Mouse (Mus musculus) lung, postnatal 25 days (tissue): ENCODE measurements at regions not wholly inside any gene's neighbourhood (a gene's known extent, or its start where the extent isn't known, plus 50 kb on each side); places are given as distances from the start of the nearest gene placed in this dataset.
A peak's percentile ranks its signal among the peaks of the same experiment; 100 is the strongest.

Experiments
- DNase-seq: peaks from one replicate; pipeline ENCODE4 v3.0.0; 2022; ENCODE audit warnings: low spot score

DNA sequence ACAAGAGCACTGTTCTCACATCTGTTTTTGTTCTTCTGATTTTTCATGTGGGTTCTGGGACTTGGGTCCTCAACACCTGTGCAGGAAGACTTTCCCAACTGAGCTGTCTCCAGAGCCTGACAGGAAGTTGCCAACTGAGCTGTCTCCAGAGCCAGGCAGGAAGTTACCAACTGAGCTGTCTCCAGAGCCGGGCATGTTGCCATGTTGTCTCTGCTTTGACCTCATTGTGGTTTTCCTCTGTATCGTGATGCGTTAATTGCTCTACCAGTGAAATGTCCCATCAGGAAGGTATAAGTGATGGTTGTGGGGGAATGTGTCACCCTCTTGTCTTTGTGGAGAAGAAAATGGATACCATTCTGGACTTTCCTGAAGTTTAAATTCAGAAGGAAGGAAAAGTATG, 54.4 kb upstream of the Olfm4 start:
- no peak for DNase-seq

DNA sequence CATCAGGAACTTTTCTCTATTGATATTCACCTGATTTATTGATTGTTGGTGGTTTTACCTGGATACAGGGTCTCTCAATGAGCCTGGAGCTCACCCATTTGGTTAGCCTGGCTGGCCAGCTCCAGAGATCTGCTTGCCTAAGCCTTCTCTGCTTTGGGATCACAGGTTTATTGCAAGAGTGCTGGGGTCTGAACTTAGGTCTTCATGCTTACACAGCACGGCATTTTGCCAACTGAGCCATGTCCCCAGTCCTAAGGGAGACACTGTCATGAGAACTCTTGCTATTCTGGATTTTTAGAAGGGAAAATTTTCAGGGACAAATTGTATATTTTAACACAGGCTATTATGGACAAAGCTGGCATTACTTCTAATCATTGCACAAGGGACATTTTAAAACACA, 56.7 kb upstream of the Olfm4 start:
- no peak for DNase-seq

DNA sequence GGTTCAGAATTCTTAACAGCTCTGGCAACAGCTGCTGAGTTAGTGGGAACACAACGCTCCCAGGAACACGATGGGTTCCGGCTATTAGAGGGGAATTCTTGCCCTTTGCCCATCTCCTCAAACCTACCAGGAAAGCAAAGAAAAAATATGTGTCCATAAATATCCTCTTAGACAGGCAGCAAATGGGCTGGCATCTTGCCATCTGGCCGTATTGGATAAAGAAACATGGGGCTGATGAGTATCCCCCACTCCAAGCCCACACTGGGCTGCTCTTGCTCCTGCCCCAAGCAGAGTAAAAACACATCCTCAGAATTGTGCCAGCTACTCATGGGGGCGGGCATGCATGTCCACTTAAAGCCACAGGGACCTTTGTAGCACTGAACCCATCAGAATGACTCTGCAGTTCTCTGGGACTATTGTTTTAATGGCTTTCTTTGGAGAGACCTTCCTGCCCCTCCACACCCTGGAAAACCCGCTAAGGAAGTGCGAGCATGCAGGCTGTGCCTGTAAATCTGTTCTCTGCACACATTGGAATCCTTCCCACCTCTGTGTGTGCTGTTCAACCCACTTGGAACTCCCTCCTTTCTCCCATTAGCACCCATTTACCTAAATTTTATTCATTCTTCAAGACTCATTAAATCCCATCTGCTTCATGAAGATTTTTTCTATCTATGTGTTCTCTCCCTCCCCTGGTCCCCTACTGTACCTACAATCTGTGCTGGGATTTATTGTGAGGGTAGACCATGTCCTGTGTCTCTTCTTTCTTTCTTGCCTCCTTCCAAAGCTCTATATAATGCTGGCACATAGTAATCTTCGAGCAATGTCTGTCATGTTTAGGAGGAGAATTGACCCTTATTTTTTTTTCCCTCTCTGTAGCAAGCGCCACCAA, 66.7 kb upstream of the Olfm4 start:
- no peak for DNase-seq

DNA sequence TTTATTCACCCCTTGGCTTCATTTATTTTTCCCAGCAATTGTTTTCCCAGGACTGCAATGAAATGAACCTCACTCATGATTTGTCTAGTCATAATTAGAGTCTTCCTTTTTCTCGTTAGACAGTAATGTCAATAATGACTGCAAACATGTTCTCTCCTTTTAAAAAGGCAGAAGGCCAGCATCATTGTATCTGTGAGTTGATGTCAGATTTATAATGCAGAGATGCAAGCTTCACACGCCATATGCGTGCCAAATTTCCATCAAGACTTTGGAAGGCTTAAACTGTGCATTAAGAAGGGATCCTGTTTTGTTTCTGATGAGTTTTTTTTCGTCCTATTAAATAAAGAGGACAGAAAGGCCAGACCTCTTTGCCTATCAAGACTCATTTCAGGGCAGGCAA, 68.9 kb upstream of the Olfm4 start:
- no peak for DNase-seq

DNA sequence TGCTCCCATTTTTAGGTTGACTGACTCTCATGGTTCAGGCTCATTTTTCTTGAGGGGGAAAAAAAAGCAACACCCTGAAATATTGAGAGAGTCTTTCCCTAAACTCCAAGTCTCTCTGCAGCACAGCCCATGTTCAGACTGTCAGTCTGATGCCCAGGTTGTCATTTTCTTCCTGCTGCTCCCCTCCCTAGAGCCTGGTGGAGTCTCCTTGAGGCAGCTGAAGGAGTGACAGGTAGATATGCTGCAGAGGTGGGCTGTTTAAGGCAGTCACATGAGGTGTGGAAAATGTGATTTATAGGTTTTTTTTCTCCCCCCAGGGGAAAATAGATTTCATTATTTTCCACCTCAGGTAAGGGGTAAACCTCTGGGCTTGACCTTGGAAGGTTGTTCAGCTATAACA, 70.6 kb upstream of the Olfm4 start:
- DNase-seq: no peak

DNA sequence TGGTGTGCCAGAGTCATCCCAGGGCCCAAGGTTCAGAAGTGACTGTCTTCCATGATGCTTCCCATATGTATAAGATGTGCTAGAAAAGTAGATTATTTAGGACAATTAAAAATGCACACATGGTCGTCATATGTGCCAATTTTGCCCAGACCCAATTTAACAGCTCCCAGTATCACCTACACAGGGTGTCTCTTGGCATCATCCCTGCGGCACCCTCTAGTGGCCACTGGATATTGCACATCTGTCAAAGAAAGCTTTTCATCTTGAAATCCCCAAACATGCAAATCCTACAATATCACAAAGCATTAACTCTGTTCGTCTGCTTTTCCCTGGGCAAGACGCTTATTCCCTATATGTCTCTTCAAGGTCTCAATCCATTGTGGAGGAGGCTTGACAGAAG, 71.3 kb upstream of the Olfm4 start:
- DNase-seq: no peak

DNA sequence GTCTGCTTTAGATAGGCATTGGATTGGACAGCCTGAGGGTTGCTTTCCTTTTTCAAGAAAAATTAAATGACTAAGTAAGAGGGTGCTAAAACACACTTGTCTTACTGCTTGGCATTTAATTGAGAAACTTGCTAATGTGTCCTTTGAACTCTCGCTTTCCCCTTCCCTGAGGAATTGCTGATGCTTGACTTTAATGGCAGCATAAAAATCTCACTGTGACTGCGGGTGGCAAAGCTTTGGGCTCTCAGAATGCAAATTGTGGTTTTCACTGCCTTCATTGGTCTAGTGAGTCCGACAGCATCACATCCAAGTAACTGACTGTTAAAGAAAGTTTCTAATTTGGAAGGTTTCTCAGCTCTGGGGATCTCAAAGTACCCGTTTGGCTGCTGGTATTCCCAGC, 76.1 kb upstream of the Olfm4 start:
- no peak for DNase-seq

DNA sequence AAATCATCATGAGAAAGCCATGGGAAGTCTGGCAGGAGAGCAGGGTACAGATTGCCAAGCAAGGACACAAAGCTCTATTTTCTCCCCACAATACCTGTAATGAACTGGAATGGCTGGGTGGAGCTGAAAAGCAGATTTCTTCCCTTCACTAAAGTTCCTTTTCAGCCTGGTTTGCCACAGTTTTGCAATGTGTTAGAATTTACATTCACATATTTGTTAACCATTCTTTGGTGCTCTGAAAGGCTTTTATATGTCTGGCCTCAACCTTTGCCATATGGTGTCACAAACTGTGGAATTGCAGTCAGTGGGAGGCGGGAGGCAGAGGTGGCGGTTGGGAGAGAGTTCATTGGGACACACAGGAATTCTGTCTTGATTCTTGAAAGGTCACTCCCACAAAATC, 78.3 kb upstream of the Olfm4 start:
- no peak for DNase-seq

DNA sequence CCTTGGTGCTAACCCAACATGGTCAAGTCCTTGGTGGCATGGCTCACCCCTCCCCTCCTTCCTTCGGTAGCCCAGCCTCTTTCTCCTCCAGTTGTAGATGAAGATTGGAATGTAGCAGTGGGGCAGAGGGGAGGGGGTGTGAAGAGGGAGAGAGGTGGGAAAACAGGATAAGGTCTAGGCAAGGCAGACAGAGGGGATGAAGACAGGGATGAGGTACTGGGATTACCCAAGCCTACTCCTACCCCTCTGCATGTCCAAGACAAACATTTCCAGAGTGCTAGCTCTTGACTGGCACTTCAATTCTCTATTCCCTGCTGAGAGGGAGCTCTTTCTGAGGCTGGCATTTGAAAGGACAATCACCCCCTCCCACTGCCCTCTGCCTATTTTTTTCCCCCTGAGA, 81.5 kb upstream of the Olfm4 start:
- no peak for DNase-seq

DNA sequence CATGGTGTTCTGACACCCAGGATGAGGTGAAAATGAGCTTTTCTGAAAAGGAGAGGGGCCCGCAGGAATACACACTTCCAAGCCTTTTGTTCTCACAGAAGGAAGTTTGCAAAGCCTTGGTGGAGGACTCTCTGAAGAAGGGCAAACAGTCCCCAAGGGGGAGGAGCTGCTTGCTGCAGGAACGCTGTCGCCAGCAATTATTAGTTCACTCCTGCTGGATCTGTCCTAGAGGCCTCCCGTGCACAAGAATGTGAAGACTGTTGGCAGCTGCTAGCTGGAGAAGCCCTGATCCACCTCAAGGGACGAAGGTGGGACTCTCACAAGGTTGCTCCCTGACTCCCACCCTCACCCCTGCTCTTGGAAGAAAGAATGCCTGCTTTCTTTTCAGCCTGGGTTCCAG, 85.6 kb upstream of the Olfm4 start:
- no peak for DNase-seq

DNA sequence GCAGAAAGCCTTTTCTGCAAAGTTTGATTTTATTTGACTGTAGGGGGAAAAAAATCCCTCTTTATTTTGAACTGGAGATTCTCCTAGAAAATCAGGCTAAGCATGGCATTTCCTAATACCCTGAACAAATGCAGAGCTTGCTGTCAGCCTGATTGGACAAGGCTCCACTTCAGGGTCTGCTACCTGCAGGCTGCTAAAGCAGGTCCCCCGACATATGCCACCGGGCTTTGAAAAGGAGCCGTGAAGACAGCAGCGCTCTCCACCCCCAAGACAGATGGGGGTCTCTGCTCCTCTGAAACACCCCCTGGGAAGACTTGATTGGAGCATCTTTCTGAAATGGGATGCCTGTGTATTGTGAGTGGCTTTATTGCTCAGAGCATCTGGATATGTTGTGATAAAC, 90.6 kb upstream of the Olfm4 start:
- DNase-seq: no peak

DNA sequence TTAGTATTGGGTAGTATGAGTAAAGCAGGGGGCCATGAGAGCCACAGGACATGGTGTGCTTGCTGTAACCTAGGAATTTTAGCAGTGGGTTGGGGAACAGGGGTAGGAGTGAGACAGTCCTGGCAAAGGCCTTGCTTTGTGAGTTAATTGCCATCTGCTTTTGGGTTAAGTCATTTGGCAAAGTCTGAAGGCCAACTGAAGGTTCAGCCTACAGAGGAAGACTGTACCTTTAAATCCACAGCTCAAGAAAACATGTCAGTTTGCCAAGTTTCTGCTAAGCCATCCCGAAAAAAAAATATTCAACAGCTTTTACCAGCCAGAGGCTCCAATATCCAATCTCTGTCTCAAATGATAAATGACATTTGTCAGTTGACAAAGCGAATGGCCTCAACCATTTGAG, 93.2 kb upstream of the Olfm4 start:
- no peak for DNase-seq

DNA sequence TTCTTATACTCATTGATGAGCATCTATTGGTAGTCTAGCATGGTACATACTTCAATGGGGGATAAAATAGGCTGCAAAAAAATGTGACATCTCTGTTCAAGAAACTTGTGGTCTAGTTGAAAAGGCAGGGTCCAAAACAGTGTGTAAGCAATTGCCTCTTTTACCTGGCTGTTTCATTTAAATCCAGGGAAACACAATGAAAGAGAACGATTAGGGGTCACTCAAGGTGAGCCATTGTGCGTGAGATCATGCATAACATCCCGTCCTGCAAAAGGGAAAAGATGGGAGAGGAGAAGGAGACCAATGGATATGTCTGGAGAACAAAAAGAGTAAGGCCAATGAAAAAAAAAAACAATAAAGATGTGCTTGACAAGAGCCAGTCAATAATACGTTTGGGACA, 93.6 kb upstream of the Olfm4 start:
- DNase-seq: no peak

DNA sequence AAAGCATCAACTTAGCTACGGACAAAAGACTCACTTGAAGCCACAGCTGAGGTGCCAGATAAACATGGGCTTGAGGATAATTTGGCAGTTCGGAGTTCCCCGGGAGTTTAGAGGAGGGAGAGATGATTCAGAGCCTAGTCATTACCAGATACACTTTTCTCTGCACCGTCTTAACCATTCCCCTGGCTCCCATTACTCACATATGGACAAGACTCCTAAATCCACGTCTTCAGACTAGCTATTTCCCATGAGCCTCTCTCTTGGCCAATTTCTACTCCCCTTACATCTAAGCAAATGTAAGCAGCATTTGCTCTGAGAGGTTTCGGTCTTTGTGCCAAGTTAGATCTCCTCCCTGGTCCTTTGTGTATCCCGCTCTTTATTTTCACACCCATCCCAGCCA, 100.4 kb upstream of the Olfm4 start:
- no peak for DNase-seq

DNA sequence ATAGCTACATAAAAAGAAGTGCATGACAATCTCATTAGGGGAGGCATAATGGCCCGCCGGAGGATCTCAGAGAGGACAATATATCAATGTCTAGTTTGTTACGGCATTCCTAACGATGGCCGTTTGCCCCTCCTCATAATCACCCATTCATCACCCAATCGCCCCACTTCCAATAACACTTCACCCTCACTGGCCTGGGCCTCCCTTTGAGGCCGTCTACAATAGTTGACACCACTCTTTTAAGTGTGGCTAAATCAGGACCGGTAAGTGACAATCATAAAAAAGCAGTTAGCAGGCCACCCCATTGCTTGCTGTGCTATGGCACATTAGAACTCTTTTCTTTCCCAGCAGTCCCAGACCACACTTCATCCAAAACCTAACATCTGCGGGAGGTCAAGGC, 102.2 kb upstream of the Olfm4 start:
- no peak for DNase-seq

DNA sequence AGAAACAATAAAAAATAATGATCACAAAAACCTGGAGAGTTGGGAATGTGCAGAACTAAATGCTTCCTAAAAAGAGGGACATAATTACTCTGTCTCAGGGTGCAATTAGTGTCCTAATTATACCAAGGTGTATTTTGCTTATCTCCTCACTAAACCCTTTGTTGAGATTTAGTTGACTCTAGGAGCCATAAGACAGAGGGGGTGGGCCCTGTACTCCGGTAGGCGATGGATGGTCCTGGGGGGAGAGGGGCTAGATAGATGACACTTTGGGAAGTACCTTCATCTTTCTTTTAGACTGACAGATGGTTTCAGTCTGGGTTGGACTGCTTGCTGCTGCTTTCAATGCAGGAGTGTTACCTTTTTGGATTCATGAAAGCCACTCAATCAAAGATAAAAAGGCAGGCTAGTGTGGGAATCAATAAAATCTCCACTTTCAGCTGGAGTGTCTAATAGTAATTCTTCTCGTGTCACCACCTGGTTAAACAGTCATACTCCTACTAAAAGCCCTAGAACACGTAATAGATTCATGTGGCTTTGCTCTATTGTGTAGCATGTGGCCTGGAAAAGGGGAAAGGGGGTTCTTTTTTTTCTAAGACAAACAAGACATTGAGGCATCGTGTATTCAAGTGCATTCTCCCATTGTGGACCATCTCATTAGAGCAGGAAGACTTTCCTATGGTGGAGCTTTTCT, 103.7 kb upstream of the Olfm4 start:
- DNase-seq: no peak

DNA sequence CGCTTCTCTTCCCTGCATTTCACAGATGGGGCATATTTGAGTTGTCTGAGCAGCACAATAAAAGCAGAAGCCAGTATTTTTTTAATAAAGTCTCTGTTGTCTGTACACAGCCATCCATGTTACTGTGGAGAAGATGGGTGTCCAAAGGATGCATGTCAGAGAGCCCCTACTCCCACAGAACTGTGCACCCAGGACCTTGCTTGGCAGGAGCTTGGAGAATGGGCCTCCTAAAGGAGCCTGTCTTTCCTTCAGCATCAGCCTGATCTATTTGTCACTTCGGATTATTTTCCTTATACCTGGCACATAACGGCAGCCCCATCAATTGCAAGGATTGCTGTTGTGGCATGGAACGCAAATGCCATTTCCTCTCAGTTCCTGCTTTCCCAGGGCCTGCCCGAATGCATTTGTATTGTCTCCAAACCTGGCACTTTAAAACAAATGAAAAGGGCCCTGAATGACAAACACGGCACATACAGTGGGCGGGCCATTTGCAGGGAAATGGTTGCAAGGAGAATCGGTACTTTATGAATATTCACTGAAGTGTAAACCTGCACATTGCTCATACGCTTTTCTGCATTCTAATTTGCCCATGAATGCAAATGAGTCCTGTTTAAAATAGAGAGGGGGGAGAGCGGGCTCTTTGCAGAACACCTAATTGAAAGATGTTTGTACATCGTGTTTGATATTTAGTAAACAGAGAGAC, 104.4 kb upstream of the Olfm4 start:
- DNase-seq: no peak

DNA sequence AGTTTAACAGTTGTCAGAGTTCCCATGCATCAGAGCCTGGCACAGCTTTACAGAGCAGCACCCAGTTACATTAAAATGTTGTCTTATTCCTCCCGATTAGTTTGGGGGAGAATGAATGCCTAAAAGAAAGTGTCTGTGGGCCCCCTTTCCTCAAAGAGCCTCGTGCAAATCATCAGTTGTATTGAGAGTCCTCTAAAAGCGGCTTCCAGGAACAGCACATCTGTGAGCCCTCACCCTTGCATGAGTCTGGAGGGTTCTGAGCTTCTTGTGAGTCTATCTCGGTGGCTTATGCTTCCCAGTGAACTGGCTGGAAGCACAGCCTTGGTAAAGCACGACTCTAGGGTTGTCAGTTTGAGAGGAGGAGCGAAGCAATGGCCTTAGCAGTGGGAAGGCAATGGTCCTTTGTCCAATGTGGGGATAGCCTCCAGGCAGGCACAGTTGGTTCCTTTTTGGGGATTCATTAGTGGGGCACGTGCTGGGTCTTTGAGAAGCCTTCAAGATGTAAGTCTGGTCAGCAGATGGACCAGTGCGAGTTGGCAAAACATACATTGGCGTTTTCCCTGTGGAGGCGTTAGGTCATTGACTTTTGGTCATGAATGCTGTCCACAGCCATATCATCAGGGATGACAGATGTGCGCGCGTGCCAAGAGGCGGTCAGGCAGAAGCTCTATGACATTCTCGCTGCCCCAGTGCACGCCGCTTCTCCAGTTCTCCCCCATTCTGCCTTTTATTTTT, 105.4 kb upstream of the Olfm4 start:
- DNase-seq: no peak

DNA sequence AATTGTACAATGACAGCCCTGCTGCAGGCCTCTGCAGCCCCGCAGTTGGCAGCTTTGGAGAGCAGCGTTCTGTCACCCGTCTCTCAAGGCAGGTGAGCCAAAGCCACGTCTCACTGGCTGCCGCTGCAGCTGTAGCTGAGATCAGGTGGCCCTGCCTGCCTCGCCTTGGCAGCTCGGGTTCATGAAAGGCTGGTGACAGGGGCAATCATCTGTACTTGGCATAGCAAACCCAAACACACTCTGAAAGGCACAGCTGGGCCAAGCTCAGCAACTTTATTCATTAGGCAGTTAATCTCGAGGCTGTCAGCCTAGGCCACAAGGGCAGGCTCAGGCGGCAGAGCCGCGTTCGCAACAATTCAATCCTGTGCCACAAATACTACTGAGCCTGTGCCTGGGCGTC, 102.0 kb upstream of the Pcdh8 start:
- peak; percentile 0 for DNase-seq

DNA sequence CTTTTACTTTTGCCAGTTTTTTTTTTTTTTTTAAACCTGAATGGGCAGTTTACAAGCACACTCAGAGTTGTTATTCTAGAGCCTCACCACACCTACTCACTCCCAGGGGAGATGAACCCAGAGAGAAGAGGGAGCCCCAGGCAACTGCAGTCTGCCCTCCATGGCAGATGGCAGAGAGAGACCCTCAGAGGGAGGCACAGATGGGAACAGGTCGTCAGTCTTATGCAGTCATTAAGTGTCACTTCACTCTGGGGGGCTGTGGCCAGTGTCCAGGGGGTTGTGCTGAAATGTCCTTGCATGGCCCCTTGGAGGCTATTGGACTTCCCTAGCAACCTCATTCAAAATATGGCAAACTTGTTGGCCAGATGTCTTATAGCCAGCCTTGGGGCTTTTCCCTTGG, 101.3 kb upstream of the Pcdh8 start:
- DNase-seq: no peak

DNA sequence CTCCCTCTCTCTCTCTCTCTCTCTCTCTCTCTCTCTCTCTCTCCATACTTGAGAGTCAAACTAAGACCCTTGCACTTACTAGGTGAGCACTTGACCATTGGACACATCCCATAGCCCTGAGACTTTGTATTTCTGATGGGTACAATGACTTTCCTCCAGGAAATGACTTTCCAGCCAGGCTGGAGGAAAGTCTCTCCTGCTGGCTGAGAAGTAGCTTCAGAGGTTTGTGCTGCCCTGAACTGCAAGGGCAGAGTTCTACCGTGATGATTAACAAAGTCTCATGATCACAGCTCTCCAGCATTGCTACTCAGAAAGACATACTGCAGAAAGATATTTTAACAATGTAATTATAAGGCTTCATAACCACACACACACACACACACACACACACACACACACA, 98.2 kb upstream of the Pcdh8 start:
- no peak for DNase-seq

DNA sequence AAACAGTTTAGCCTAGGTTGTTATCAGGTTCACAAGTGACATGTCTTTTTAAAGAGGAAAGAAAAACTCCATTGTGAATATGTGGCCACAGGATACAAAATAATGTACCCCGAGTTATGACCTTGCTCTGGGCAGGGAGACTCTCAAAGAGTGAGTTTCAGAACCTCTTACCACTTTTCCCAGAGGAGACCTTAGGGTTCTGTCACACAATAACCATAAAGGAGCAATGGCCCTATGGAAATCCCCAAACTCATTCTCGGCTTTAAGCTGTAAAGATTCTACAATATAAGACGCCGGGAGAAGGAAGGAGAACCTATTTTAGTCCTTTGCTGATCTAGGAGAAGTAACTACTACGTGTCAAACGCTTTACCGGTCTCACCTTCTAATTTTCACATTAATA, 85.1 kb upstream of the Pcdh8 start:
- DNase-seq: no peak

DNA sequence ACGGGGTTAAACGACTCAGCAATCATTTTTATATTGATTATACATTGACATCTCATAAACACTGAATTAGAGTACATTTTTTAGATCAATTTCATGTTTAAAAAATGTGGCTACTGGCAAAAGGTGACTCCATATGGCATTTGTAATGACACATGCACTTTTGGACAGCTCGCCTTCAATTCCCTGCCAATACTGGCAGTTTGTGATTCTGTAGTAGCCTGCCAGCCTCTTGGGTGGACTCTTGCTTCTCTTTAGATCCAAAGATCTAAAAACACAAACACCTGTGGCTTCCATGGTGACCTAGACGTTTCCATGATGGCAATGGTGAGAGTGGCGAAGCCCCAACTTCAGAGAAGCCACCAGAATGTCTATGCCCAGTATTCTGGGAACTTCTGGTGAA, 83.1 kb upstream of the Pcdh8 start:
- DNase-seq: no peak
